Mouse (Mus musculus) MEL (cell line): Measurements from ENCODE around the gene Med12l. TPM values are rescaled to one million over a fixed set of nuclear protein-coding genes. Genes with fewer than 3 reads are reported as not detected.
"Not testable (repeated sequence)": the region's sequence is repeated elsewhere in the genome, so short reads cannot be mapped to it uniquely, and the experiment has no call there.

Source experiments
- DNase-seq: peaks from one replicate; pipeline ENCODE4 v3.0.0; 2011; ENCODE audit warnings: low read depth, low spot score
- H3K27ac ChIP-seq: 2 replicates; pipeline ENCODE4 v1.5.1; 2012; ENCODE audit warnings: low read depth, mild to moderate bottlenecking, control low read depth, low read length, moderate library complexity; ENCODE audit not compliant: control insufficient read depth
- H3K27me3 ChIP-seq, 2 experiments: fragments of 150-350 bp in 1 of 2; sonication (generic) in 1 of 2; 2 replicates each; pipeline ENCODE4 v1.6.1; 2012; ENCODE audit warnings: low read length in 2 of 2, mild to moderate bottlenecking in 2 of 2, improper control_type of control experiment in 1 of 2, moderate library complexity in 1 of 2; ENCODE audit not compliant: insufficient read depth in 2 of 2, control insufficient read depth in 1 of 2
- H3K36me3 ChIP-seq, 2 experiments: 2 replicates each; pipeline ENCODE4 v1.6.1; 2012 to 2014; ENCODE audit warnings: low read length in 2 of 2, improper control_type of control experiment in 1 of 2, inconsistent platforms in 1 of 2, mild to moderate bottlenecking in 1 of 2; ENCODE audit not compliant: insufficient read depth in 2 of 2, control insufficient read depth in 1 of 2
- H3K4me1 ChIP-seq, 2 experiments: fragments of 150-350 bp in 1 of 2; sonication (generic) in 1 of 2; 2 replicates each; pipeline ENCODE4 v1.6.1; 2012; ENCODE audit warnings: low read length in 2 of 2, improper control_type of control experiment in 1 of 2, mild to moderate bottlenecking in 1 of 2; ENCODE audit not compliant: insufficient read depth in 2 of 2, control insufficient read depth in 1 of 2
- H3K4me3 ChIP-seq, 2 experiments: fragments of 150-350 bp in 1 of 2; sonication (generic) in 1 of 2; 2 replicates each; pipeline ENCODE4 v1.5.1; 2012; ENCODE audit warnings: low read depth in 2 of 2, low read length in 2 of 2, mild to moderate bottlenecking in 2 of 2, moderate library complexity in 2 of 2, control low read depth in 1 of 2, improper control_type of control experiment in 1 of 2; ENCODE audit not compliant: control insufficient read depth in 1 of 2, insufficient read depth in 1 of 2
- H3K79me2 ChIP-seq: 2 replicates; pipeline ENCODE4 v1.6.1; 2012; ENCODE audit warnings: mild to moderate bottlenecking, low read length, moderate library complexity; ENCODE audit not compliant: control insufficient read depth, poor library complexity, insufficient read depth
- H3K9ac ChIP-seq: 2 replicates; pipeline ENCODE4 v1.6.1; 2012; ENCODE audit warnings: low read depth, mild to moderate bottlenecking, control low read depth, low read length, moderate library complexity; ENCODE audit not compliant: control insufficient read depth, poor library complexity, severe bottlenecking
- H3K9me3 ChIP-seq: fragments of 150-350 bp; sonication (generic); replicated peaks from 2 replicates; pipeline ENCODE4 v1.6.1; 2012; ENCODE audit warnings: mild to moderate bottlenecking, low read length, improper control_type of control experiment, moderate library complexity; ENCODE audit not compliant: insufficient read depth
- BHLHE40 ChIP-seq: IDR thresholded peaks from 2 replicates; pipeline ENCODE4 v1.6.1; 2012; ENCODE audit warnings: low read depth, mild to moderate bottlenecking, inconsistent platforms, low read length, improper control_type of control experiment, borderline replicate concordance
- CHD2 ChIP-seq: IDR thresholded peaks from 2 replicates; pipeline ENCODE4 v1.6.1; 2011; ENCODE audit warnings: low read length, improper control_type of control experiment
- CTCF ChIP-seq, 3 experiments: IDR thresholded peaks in 2 of 3; conservative IDR thresholded peaks in 1 of 3; 2 replicates each; pipeline ENCODE4 v1.5.1; 2011 to 2012; ENCODE audit warnings: low read length in 3 of 3, low read depth in 2 of 3, mild to moderate bottlenecking in 2 of 3, improper control_type of control experiment in 1 of 3, inconsistent platforms in 1 of 3, mixed read lengths in 1 of 3, moderate library complexity in 1 of 3; ENCODE audit not compliant: control insufficient read depth in 1 of 3, insufficient read depth in 1 of 3, poor library complexity in 1 of 3, severe bottlenecking in 1 of 3
- E2F4 ChIP-seq: IDR thresholded peaks from 2 replicates; pipeline ENCODE4 v1.6.1; 2011; ENCODE audit warnings: low read depth, low read length, improper control_type of control experiment, borderline replicate concordance
- ELF1 ChIP-seq: IDR thresholded peaks from 2 replicates; pipeline ENCODE4 v1.6.1; 2014; ENCODE audit warnings: low read depth, mild to moderate bottlenecking, inconsistent platforms, low read length, improper control_type of control experiment, moderate library complexity
- GATA1 ChIP-seq: IDR thresholded peaks from 2 replicates; pipeline ENCODE4 v1.6.1; 2011; ENCODE audit warnings: low read depth, low read length, improper control_type of control experiment
- HCFC1 ChIP-seq: IDR thresholded peaks from 2 replicates; pipeline ENCODE4 v1.6.1; 2012; ENCODE audit warnings: low read depth, mild to moderate bottlenecking, inconsistent platforms, low read length, improper control_type of control experiment, moderate library complexity
- MAZ ChIP-seq: IDR thresholded peaks from 2 replicates; pipeline ENCODE4 v1.6.1; 2012; ENCODE audit warnings: low read depth, mild to moderate bottlenecking, inconsistent platforms, low read length, improper control_type of control experiment
- MXI1 ChIP-seq: IDR thresholded peaks from 2 replicates; pipeline ENCODE4 v1.6.1; 2011; ENCODE audit warnings: mild to moderate bottlenecking, low read depth, low read length, improper control_type of control experiment
- NRF1 ChIP-seq: IDR thresholded peaks from 2 replicates; pipeline ENCODE4 v1.6.1; 2014; ENCODE audit warnings: low read depth, mild to moderate bottlenecking, inconsistent platforms, low read length, improper control_type of control experiment, moderate library complexity; ENCODE audit not compliant: poor library complexity, insufficient read depth, severe bottlenecking
- POLR2AphosphoS2 ChIP-seq: IDR thresholded peaks from 2 replicates; pipeline ENCODE4 v1.6.1; 2011; ENCODE audit warnings: low read length, improper control_type of control experiment
- RAD21 ChIP-seq: IDR thresholded peaks from 2 replicates; pipeline ENCODE4 v1.6.1; 2011; ENCODE audit warnings: mild to moderate bottlenecking, low read depth, low read length, improper control_type of control experiment
- RCOR1 ChIP-seq: IDR thresholded peaks from 2 replicates; pipeline ENCODE4 v1.6.1; 2012; ENCODE audit warnings: low read depth, mild to moderate bottlenecking, inconsistent platforms, low read length, improper control_type of control experiment
- SIN3A ChIP-seq: IDR thresholded peaks from 2 replicates; pipeline ENCODE4 v1.6.1; 2012; ENCODE audit warnings: low read length, improper control_type of control experiment, inconsistent platforms
- SMC3 ChIP-seq: IDR thresholded peaks from 2 replicates; pipeline ENCODE4 v1.6.1; 2011; ENCODE audit warnings: low read depth, low read length, improper control_type of control experiment
- USF1 ChIP-seq: IDR thresholded peaks from 2 replicates; pipeline ENCODE4 v1.6.1; 2014; ENCODE audit warnings: low read depth, mild to moderate bottlenecking, inconsistent platforms, low read length, improper control_type of control experiment, moderate library complexity
- ZC3H11A ChIP-seq: IDR thresholded peaks from 2 replicates; pipeline ENCODE4 v1.6.1; 2012; ENCODE audit warnings: low read depth, mild to moderate bottlenecking, inconsistent platforms, low read length, improper control_type of control experiment
- ZNF384 ChIP-seq: IDR thresholded peaks from 2 replicates; pipeline ENCODE4 v1.6.1; 2012; ENCODE audit warnings: low read depth, mild to moderate bottlenecking, inconsistent platforms, low read length, improper control_type of control experiment
- polyA plus RNA-seq, 2 experiments: library from polyadenylated mRNA; stranded (reverse) in 1 of 2; unstranded in 1 of 2; fragments of >175 nt in 1 of 2; fragments of >200 nt in 1 of 2; gene quantifications; 2 replicates each; pipeline versions ENCODE4 v1.2.1 to v1.2.4; 2012; ENCODE audit warnings: low replicate concordance in 2 of 2, low read depth in 1 of 2; ENCODE audit not compliant: insufficient read length in 2 of 2, insufficient read depth in 1 of 2, missing spikeins in 1 of 2
- total RNA-seq: library from RNA; depleted of rRNA; stranded (reverse); fragments of 300-350 nt; gene quantifications from 2 replicates; pipeline ENCODE4 v1.2.3, GENCODE M21; 2012

The Med12l gene
- total and polyA plus RNA-seq, 3 experiments = 0.03 TPM; not detected in 2

- H3K27ac ChIP-seq = no peak overlapping the region
- no peak for DNase-seq
- no peaks in the 10 kb centered on the region for H3K9me3 ChIP-seq
- H3K27me3 ChIP-seq = no peaks in the 10 kb centered on the region
- H3K9ac ChIP-seq = no peak overlapping the region
- no peaks in the 10 kb centered on the region for H3K79me2 ChIP-seq
- peaks cover 0 to 11% of the 10 kb centered on the region in 2 experiments; a peak in 3 of 4 replicates for H3K4me1 ChIP-seq
- TF ChIP-seq SMC3 (no peak), MXI1 (no peak), ZNF384 (no peak), CTCF (IDR thresholded peaks at IDR 0.05 in 2 of 3, conservative IDR thresholded peaks at IDR 0.05 in 1 of 3; ENCODE audit: control insufficient read depth in 1 of 3, insufficient read depth in 1 of 3, low read depth in 2 of 3, low read length in 3 of 3, poor library complexity in 1 of 3, severe bottlenecking in 1 of 3) (no peak), CHD2 (no peak), E2F4 (no peak), POLR2AphosphoS2 (no peak), MAZ (no peak), GATA1 (no peak), HCFC1 (no peak), SIN3A (no peak), RCOR1 (no peak), NRF1 (no peak), BHLHE40 (no peak), ZC3H11A (no peak)
- no peak overlapping the region for H3K4me3 ChIP-seq
- peaks cover 0 to 3% of the 10 kb centered on the region in 2 experiments; a peak in 1 of 4 replicates for H3K36me3 ChIP-seq
These were observed 61.1 kb downstream of the Med12l start for GRCm38 (mm10) chr3:59066558-59067294.

DNA sequence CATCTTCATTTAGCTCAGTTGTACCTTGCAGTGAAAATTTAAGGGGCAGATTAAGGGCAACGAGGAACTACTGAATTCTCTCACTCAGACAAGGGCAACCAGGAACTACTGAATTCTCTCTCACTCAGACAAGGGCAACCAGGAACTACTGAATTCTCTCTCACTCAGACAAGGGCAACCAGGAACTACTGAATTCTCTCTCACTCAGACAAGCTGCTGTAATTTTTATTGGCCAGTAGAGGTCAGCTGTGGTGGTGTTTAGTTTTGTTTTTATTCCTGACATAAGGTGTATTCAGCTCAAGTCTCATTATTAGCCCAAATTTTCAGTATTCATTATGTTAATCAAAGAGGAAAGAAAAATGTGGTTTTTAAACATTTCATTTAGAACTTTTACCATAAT, 63.4 kb downstream of the Med12l start:
- not testable (repeated sequence) for H3K27me3 ChIP-seq, H3K27ac ChIP-seq, H3K79me2 ChIP-seq, H3K36me3 ChIP-seq, H3K9me3 ChIP-seq, H3K9ac ChIP-seq, H3K4me3 ChIP-seq, H3K4me1 ChIP-seq
- DNase-seq = peak; percentile 54
- TF ChIP-seq ZC3H11A (peak; percentile 12; the same call in 1 of the 2 replicates), USF1 (peak; percentile 34; the same call in 1 of the 2 replicates), CTCF (IDR thresholded peaks at IDR 0.05 in 2 of 3, conservative IDR thresholded peaks at IDR 0.05 in 1 of 3; ENCODE audit: control insufficient read depth in 1 of 3, insufficient read depth in 1 of 3, low read depth in 2 of 3, low read length in 3 of 3, poor library complexity in 1 of 3, severe bottlenecking in 1 of 3) (peak in 2 of 3 experiments; percentile 10 to 51; a peak in 3 of 6 replicates), ELF1 (peak; percentile 54; the same call in 1 of the 2 replicates), SMC3 (peak; percentile 43; the same call in 1 of the 2 replicates), RAD21 (peak; percentile 28)
